Mouse (Mus musculus) forebrain, embryonic 11.5 days (tissue): ENCODE measurements at regions not wholly inside any gene's neighbourhood (a gene's known extent, or its start where the extent isn't known, plus 50 kb on each side); places are given as distances from the start of the nearest gene placed in this dataset.

Experiments
- ATAC-seq: fragments of 200-750 bp; cut with Nextera tagmentation; replicated peaks from 2 replicates; pipeline ENCODE4 v1.8.0; 2017; ENCODE audit warnings: moderate TSS enrichment; ENCODE audit not compliant: low FRiP score
- DNase-seq: peaks from one replicate; pipeline ENCODE4 v3.0.0-alpha.2; 2017; ENCODE audit warnings: low spot score
- H3K27ac ChIP-seq: fragments of 300-500 bp; sonication (generic); 2 replicates; pipeline ENCODE4 v1.5.1; 2014; ENCODE audit warnings: low read depth, low read length
- H3K27me3 ChIP-seq: fragments of 300-500 bp; sonication (generic); 2 replicates; pipeline ENCODE4 v1.6.1; 2014; ENCODE audit warnings: mild to moderate bottlenecking, low read length, mixed read lengths; ENCODE audit not compliant: control insufficient read depth, insufficient read depth
- H3K36me3 ChIP-seq: fragments of 300-500 bp; sonication (generic); 2 replicates; pipeline ENCODE4 v1.6.1; 2014; ENCODE audit warnings: mild to moderate bottlenecking, low read length, moderate library complexity, mixed read lengths; ENCODE audit not compliant: control insufficient read depth, insufficient read depth
- H3K4me1 ChIP-seq: fragments of 300-500 bp; sonication (generic); replicated peaks from 2 replicates; pipeline ENCODE4 v1.6.1; 2014; ENCODE audit warnings: low read length, mixed read lengths; ENCODE audit not compliant: control insufficient read depth, insufficient read depth
- H3K4me2 ChIP-seq: fragments of 300-500 bp; sonication (generic); 2 replicates; pipeline ENCODE4 v1.6.1; 2014; ENCODE audit warnings: low read depth, mild to moderate bottlenecking, low read length, moderate library complexity, mixed read lengths; ENCODE audit not compliant: severe bottlenecking
- H3K4me3 ChIP-seq: fragments of 300-500 bp; sonication (generic); 2 replicates; pipeline ENCODE4 v1.5.1; 2014; ENCODE audit warnings: low read depth, low read length
- H3K9ac ChIP-seq: fragments of 300-500 bp; sonication (generic); 2 replicates; pipeline ENCODE4 v1.6.1; 2014; ENCODE audit warnings: low read length
- H3K9me3 ChIP-seq: fragments of 300-500 bp; sonication (generic); 2 replicates; pipeline ENCODE4 v1.6.1; 2016; ENCODE audit warnings: low read length, mixed read lengths; ENCODE audit not compliant: control insufficient read depth
- WGBS: fragments of 180-500 bp; shearing (Covaris S2); extraction: QIAGEN DNeasy Blood & Tissue Kit; methylation state at CpG from one replicate; pipeline ENCODE4 v1.1.7; 2014; 5-methylcytosine and 5-hydroxymethylcytosine counted together

- H3K27me3 ChIP-seq, result peaks cover 37% of the 10 kb centered on the region
- 0% methylated on average over 26 of the region's 29 CpGs for WGBS
- H3K9ac ChIP-seq, result peak overlapping the region; percentile 72
- H3K36me3 ChIP-seq, result no peaks in the 10 kb centered on the region
- H3K27ac ChIP-seq, result peak overlapping the region; percentile 93
- H3K4me2 ChIP-seq, result peak overlapping the region; percentile 56
- DNase-seq (peak; percentile 68), ATAC-seq (0 out of 2 replicates have a peak, but pooled peaks have one; percentile 0)
- H3K4me3 ChIP-seq, result peak overlapping the region; percentile 42
- peaks cover 32% of the 10 kb centered on the region; the same call in 1 of the 2 replicates for H3K4me1 ChIP-seq
- no peaks in the 10 kb centered on the region for H3K9me3 ChIP-seq
These were observed 90.7 kb upstream of the Dio3 start for GRCm38 (mm10) chr12:110188136-110188631.

GRCm38 (mm10) chr12:110188641-110189328 is 90.1 kb upstream of the Dio3 start:
- Histone ChIP-seq H3K4me3 (peak overlapping the region; percentile 42), H3K9ac (peak overlapping the region; percentile 72), H3K4me1 (peaks cover 28% of the 10 kb centered on the region; the same call in 1 of the 2 replicates), H3K9me3 (no peaks in the 10 kb centered on the region), H3K4me2 (peak overlapping the region; percentile 56), H3K27me3 (peaks cover 37% of the 10 kb centered on the region), H3K36me3 (no peaks in the 10 kb centered on the region), H3K27ac (peak overlapping the region; percentile 93)
- ATAC-seq (0 out of 2 replicates have a peak, but pooled peaks have one; percentile 1), DNase-seq (peak; percentile 72)
- WGBS, result under 1% methylated on average over 39 of the region's 39 CpGs

DNA sequence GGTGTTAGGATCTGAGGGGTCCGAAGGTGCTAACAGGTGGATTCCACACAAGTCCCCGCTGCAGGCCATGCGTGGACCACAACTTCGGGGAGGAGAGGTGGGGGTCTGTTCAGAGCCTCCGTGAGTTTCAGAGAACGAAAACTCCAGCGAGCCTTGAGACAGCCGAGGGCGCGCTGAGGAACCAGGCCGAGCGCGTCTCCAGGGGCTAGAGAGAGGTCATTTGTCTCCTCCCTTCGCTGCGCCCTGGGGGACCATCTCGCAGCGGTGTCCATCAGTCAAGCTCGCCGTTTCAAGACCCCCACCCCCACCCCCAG is 89.6 kb upstream of the Dio3 start:
- peak; percentile 62 for DNase-seq
- peaks cover 24% of the 10 kb centered on the region; the same call in 1 of the 2 replicates for H3K4me1 ChIP-seq
- peak overlapping the region; percentile 72 for H3K9ac ChIP-seq
- H3K9me3 ChIP-seq, result no peaks in the 10 kb centered on the region
- peak overlapping the region; percentile 56 for H3K4me2 ChIP-seq
- peak overlapping the region; percentile 93 for H3K27ac ChIP-seq
- no peak for ATAC-seq
- H3K36me3 ChIP-seq, result no peaks in the 10 kb centered on the region
- under 1% methylated on average over 19 of the region's 19 CpGs for WGBS
- H3K4me3 ChIP-seq, result peak overlapping the region; percentile 42
- peaks cover 37% of the 10 kb centered on the region for H3K27me3 ChIP-seq

DNA sequence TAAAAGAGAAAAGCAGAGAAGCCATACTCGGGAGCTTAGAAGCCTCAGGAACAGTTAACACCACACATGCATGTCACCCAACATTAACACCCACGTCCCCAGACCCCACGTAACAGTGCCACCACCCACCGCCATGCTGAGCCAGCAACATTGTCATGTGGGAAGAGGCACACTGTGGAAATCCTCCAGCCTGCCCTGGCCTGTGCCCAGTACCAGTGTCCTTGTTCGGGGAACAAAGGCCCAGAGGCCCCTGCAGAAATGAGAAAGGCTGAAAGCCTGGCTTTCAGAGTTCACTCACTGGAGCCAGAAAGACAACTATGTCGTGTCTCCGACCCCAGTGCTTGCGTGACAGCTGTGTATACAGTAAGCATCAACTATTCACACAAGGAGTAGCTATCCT is 86.7 kb upstream of the Dio3 start:
- Histone ChIP-seq H3K9ac (no peak overlapping the region), H3K36me3 (no peaks in the 10 kb centered on the region), H3K4me2 (no peak overlapping the region), H3K27me3 (peaks cover 26% of the 10 kb centered on the region), H3K27ac (no peak overlapping the region), H3K4me3 (no peak overlapping the region), H3K9me3 (no peaks in the 10 kb centered on the region), H3K4me1 (peaks cover 13% of the 10 kb centered on the region; the same call in 1 of the 2 replicates)
- ATAC-seq (no peak), DNase-seq (no peak)
- 67% methylated on average over 8 of the region's 8 CpGs for WGBS

DNA sequence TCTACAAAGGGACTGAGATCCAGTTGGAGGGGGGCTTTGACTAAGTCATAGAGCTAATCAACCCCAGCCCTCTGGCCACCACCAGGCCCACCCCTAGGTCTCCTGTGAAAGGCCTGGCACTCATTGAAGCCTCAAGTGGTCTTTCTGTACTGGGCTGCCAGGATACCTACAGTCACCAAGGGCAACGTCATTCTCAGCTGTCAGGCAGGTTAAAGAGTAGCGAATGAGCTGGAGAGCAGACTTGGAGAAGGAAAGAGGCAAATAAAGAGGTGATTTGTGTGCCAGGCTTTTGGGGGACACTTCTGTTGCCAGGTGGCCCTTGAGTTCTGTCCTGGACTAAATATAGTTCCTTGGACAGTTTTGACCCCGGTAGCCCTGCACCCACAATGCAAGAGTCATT is 81.5 kb upstream of the Dio3 start:
- H3K4me2 ChIP-seq, result no peak overlapping the region
- no peak overlapping the region for H3K4me3 ChIP-seq
- no peaks in the 10 kb centered on the region for H3K27me3 ChIP-seq
- no peak for DNase-seq
- no peak overlapping the region for H3K27ac ChIP-seq
- H3K36me3 ChIP-seq, result no peaks in the 10 kb centered on the region
- WGBS, result 94% methylated on average over 3 of the region's 3 CpGs
- no peaks in the 10 kb centered on the region for H3K9me3 ChIP-seq
- no peak for ATAC-seq
- H3K4me1 ChIP-seq, result no peaks in the 10 kb centered on the region
- H3K9ac ChIP-seq, result no peak overlapping the region

GRCm38 (mm10) chr12:110200471-110200870 is 78.4 kb upstream of the Dio3 start:
- H3K4me2 ChIP-seq, result no peak overlapping the region
- ATAC-seq, result no peak
- WGBS, result 95% methylated on average over 7 of the region's 7 CpGs

GRCm38 (mm10) chr12:110200887-110201286 is 78.0 kb upstream of the Dio3 start:
- Histone ChIP-seq H3K9ac (no peak overlapping the region), H3K36me3 (no peaks in the 10 kb centered on the region), H3K27ac (no peak overlapping the region), H3K4me1 (no peaks in the 10 kb centered on the region), H3K27me3 (no peaks in the 10 kb centered on the region), H3K4me3 (no peak overlapping the region), H3K4me2 (no peak overlapping the region), H3K9me3 (no peaks in the 10 kb centered on the region)
- no peak for ATAC-seq
- no peak for DNase-seq
- 80% methylated on average over 4 of the region's 4 CpGs for WGBS

More at GRCm38 (mm10) chr12:110200471-110200870, 78.4 kb upstream of the Dio3 start:
- no peak for DNase-seq
- Histone ChIP-seq H3K27ac (no peak overlapping the region), H3K27me3 (no peaks in the 10 kb centered on the region), H3K4me3 (no peak overlapping the region), H3K36me3 (no peaks in the 10 kb centered on the region), H3K9ac (no peak overlapping the region), H3K9me3 (no peaks in the 10 kb centered on the region), H3K4me1 (no peaks in the 10 kb centered on the region)

DNA sequence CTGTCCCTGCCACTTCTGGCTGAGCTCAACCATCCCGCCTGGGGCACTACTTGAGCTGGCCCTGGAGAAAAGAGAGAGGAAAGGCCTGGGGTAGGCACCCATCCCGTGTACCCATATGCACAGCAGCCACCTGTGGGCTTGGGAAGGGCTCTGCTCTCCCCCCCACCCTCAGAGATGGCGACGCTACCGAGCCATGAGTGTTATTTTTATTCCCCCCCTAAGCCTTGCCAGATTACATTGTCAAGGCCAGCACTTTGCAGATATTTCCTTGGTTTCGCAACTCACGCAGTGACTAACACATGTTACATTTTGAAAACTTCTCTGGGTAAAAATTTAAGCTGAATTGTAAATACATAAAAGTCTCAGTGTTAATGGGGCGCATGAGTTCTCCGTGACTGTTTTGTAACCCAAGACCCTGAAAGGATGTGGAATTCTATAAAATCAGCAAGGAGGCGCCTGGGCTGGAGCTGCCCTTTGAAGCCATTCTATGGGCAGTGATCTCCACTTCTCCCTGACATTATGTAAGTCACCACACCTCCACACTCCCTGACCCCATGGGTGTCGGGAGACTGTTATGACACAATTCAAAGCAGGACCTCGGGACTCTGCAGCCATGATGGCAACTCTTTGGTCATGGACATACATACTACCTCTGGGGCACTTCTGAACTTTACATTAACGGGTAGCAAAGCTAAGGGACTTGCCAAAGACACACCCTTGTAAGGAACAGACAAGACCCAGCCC is 75.4 kb upstream of the Dio3 start:
- 86% methylated on average over 13 of the region's 13 CpGs for WGBS
- no peak for DNase-seq

More for the DNA sequence above, 75.4 kb upstream of the Dio3 start:
- ATAC-seq, result no peak
- no peak overlapping the region for H3K9ac ChIP-seq
- H3K27me3 ChIP-seq, result no peaks in the 10 kb centered on the region
- no peak overlapping the region for H3K4me2 ChIP-seq
- H3K4me1 ChIP-seq, result no peaks in the 10 kb centered on the region
- H3K36me3 ChIP-seq, result no peaks in the 10 kb centered on the region
- H3K4me3 ChIP-seq, result no peak overlapping the region
- no peak overlapping the region for H3K27ac ChIP-seq
- no peaks in the 10 kb centered on the region for H3K9me3 ChIP-seq
